Mouse (Mus musculus) hindbrain, embryonic 16.5 days (tissue): ENCODE results near the gene Agtrap. TPM values are rescaled to one million over a fixed set of nuclear protein-coding genes. Genes with fewer than 3 reads are reported as not detected.
A peak's percentile ranks its signal among the peaks of the same experiment; 100 is the strongest.

ENCODE experiments used
- ATAC-seq: fragments of 200-750 bp; cut with Nextera tagmentation; 2 replicates; pipeline ENCODE4 v1.8.0; 2017; ENCODE audit warnings: moderate TSS enrichment, moderate library complexity
- H3K27ac ChIP-seq: fragments of 300-500 bp; sonication (generic); 2 replicates; pipeline ENCODE4 v1.5.1; 2014; ENCODE audit warnings: low read depth, mild to moderate bottlenecking, control low read depth, low read length, moderate library complexity
- H3K27me3 ChIP-seq: fragments of 300-500 bp; sonication (generic); replicated peaks from 2 replicates; pipeline ENCODE4 v1.6.1; 2014; ENCODE audit warnings: low read length; ENCODE audit not compliant: control insufficient read depth, insufficient read depth
- H3K36me3 ChIP-seq: fragments of 300-500 bp; sonication (generic); 2 replicates; pipeline ENCODE4 v1.6.1; 2014; ENCODE audit warnings: mild to moderate bottlenecking, low read length, moderate library complexity, mixed read lengths; ENCODE audit not compliant: control insufficient read depth, insufficient read depth
- H3K4me1 ChIP-seq: fragments of 300-500 bp; sonication (generic); 2 replicates; pipeline ENCODE4 v1.6.1; 2014; ENCODE audit warnings: low read depth, low read length; ENCODE audit not compliant: control insufficient read depth, insufficient read depth
- H3K4me2 ChIP-seq: fragments of 300-500 bp; sonication (generic); 2 replicates; pipeline ENCODE4 v1.6.1; 2014; ENCODE audit warnings: mild to moderate bottlenecking, low read length, control low read depth, moderate library complexity
- H3K4me3 ChIP-seq: fragments of 300-500 bp; sonication (generic); 2 replicates; pipeline ENCODE4 v1.5.1; 2014; ENCODE audit warnings: mild to moderate bottlenecking, low read length, control low read depth, moderate library complexity
- H3K9ac ChIP-seq: fragments of 300-500 bp; sonication (generic); 2 replicates; pipeline ENCODE4 v1.6.1; 2014; ENCODE audit warnings: low read depth, mild to moderate bottlenecking, control low read depth, low read length, moderate library complexity
- H3K9me3 ChIP-seq: fragments of 300-500 bp; sonication (generic); 2 replicates; pipeline ENCODE4 v1.6.1; 2014; ENCODE audit warnings: mild to moderate bottlenecking, low read length, moderate library complexity; ENCODE audit not compliant: control insufficient read depth
- WGBS: fragments of 180-500 bp; shearing (Covaris S2); extraction: QIAGEN DNeasy Blood & Tissue Kit; methylation state at CpG from one replicate; pipeline ENCODE4 v1.1.7; 2014; 5-methylcytosine and 5-hydroxymethylcytosine counted together
- polyA plus RNA-seq: library from polyadenylated mRNA; unstranded; fragments of >200 nt; fragmentation: Nextera tagmentation; extraction: Ambion mirVana; gene quantifications from 2 replicates; pipeline ENCODE4 v1.2.1, GENCODE M21; 2015

Agtrap gene
- polyA plus RNA-seq, 1 experiment from 2014 or later, result 7.4 TPM

GRCm38 (mm10) chr4:148082257-148083044 is 5.4 kb downstream of the Agtrap start:
- Histone ChIP-seq H3K9me3 (no peaks in the 10 kb centered on the region), H3K27me3 (no peaks in the 10 kb centered on the region), H3K9ac (no peak overlapping the region), H3K36me3 (no peaks in the 10 kb centered on the region), H3K4me3 (no peak overlapping the region), H3K4me2 (no peak overlapping the region), H3K27ac (no peak overlapping the region), H3K4me1 (peaks cover 5% of the 10 kb centered on the region)
- WGBS, result 55% methylated on average over 12 of the region's 12 CpGs
- no peak for ATAC-seq

GRCm38 (mm10) chr4:148081201-148081600 is 6.6 kb downstream of the Agtrap start:
- 94% methylated on average over 10 of the region's 10 CpGs for WGBS
- Histone ChIP-seq H3K9ac (no peak overlapping the region), H3K27me3 (no peaks in the 10 kb centered on the region), H3K27ac (no peak overlapping the region), H3K4me3 (no peak overlapping the region), H3K4me1 (no peaks in the 10 kb centered on the region), H3K4me2 (no peak overlapping the region), H3K9me3 (no peaks in the 10 kb centered on the region), H3K36me3 (no peaks in the 10 kb centered on the region)
- no peak for ATAC-seq

- Histone ChIP-seq H3K4me2 (no peak overlapping the region), H3K4me3 (no peak overlapping the region), H3K27ac (no peak overlapping the region), H3K36me3 (no peaks in the 10 kb centered on the region), H3K4me1 (no peaks in the 10 kb centered on the region; the same call in 1 of the 2 replicates), H3K27me3 (no peaks in the 10 kb centered on the region), H3K9me3 (no peaks in the 10 kb centered on the region), H3K9ac (no peak overlapping the region)
- no peak for ATAC-seq
- 72% methylated on average over 1 of the region's 1 CpGs for WGBS
Observed at GRCm38 (mm10) chr4:148080597-148080973, 7.2 kb downstream of the Agtrap start.

- Histone ChIP-seq H3K36me3 (no peaks in the 10 kb centered on the region), H3K27ac (no peak overlapping the region), H3K9me3 (no peaks in the 10 kb centered on the region), H3K4me2 (no peak overlapping the region), H3K27me3 (no peaks in the 10 kb centered on the region), H3K9ac (no peak overlapping the region), H3K4me3 (no peak overlapping the region), H3K4me1 (peaks cover 2% of the 10 kb centered on the region; the same call in 1 of the 2 replicates)
- WGBS, result 87% methylated on average over 8 of the region's 8 CpGs
- no peak for ATAC-seq
Observed at GRCm38 (mm10) chr4:148079944-148080596, 7.8 kb downstream of the Agtrap start.

- no peaks in the 10 kb centered on the region for H3K27me3 ChIP-seq
- H3K4me3 ChIP-seq, result no peak overlapping the region
- H3K9me3 ChIP-seq, result no peaks in the 10 kb centered on the region
- no peak overlapping the region for H3K9ac ChIP-seq
- WGBS, result 65% methylated on average over 6 of the region's 6 CpGs
- peaks cover 2% of the 10 kb centered on the region; the same call in 1 of the 2 replicates for H3K4me1 ChIP-seq
- H3K27ac ChIP-seq, result no peak overlapping the region
- no peaks in the 10 kb centered on the region for H3K36me3 ChIP-seq
- no peak for ATAC-seq
- H3K4me2 ChIP-seq, result no peak overlapping the region
Observed at GRCm38 (mm10) chr4:148079212-148079611, 8.6 kb downstream of the Agtrap start.

- WGBS, result 92% methylated on average over 6 of the region's 6 CpGs
- H3K9ac ChIP-seq, result no peak overlapping the region
Observed at GRCm38 (mm10) chr4:148075881-148076280, 11.9 kb downstream of the Agtrap start.

GRCm38 (mm10) chr4:148075259-148075658 is 12.6 kb downstream of the Agtrap start:
- ATAC-seq, result 0 out of 2 replicates have a peak, but pooled peaks have one; percentile 15

More at GRCm38 (mm10) chr4:148075881-148076280, 11.9 kb downstream of the Agtrap start:
- H3K27ac ChIP-seq, result no peak overlapping the region
- H3K4me1 ChIP-seq, result peaks cover 2% of the 10 kb centered on the region; the same call in 1 of the 2 replicates
- no peak for ATAC-seq
- no peak overlapping the region for H3K4me2 ChIP-seq
- H3K27me3 ChIP-seq, result no peaks in the 10 kb centered on the region
- H3K4me3 ChIP-seq, result no peak overlapping the region
- no peaks in the 10 kb centered on the region for H3K9me3 ChIP-seq
- H3K36me3 ChIP-seq, result no peaks in the 10 kb centered on the region

GRCm38 (mm10) chr4:148074521-148075189 is 13.2 kb downstream of the Agtrap start:
- 47% methylated on average over 17 of the region's 17 CpGs for WGBS
- ATAC-seq, result peak; percentile 29; the same call in 1 of the 2 replicates
- H3K4me1 ChIP-seq, result peaks cover 2% of the 10 kb centered on the region; the same call in 1 of the 2 replicates
- H3K9me3 ChIP-seq, result no peaks in the 10 kb centered on the region
- H3K9ac ChIP-seq, result no peak overlapping the region
- peak overlapping the region; percentile 28 for H3K4me3 ChIP-seq
- H3K27me3 ChIP-seq, result no peaks in the 10 kb centered on the region
- peak overlapping the region; percentile 51 for H3K4me2 ChIP-seq
- no peaks in the 10 kb centered on the region for H3K36me3 ChIP-seq
- peak overlapping the region; percentile 24; the same call in 1 of the 2 replicates for H3K27ac ChIP-seq

More at GRCm38 (mm10) chr4:148075259-148075658, 12.6 kb downstream of the Agtrap start:
- Histone ChIP-seq H3K27me3 (no peaks in the 10 kb centered on the region), H3K27ac (no peak overlapping the region), H3K4me1 (peaks cover 2% of the 10 kb centered on the region; the same call in 1 of the 2 replicates), H3K36me3 (no peaks in the 10 kb centered on the region), H3K4me3 (peak overlapping the region; percentile 28), H3K4me2 (peak overlapping the region; percentile 51), H3K9me3 (no peaks in the 10 kb centered on the region), H3K9ac (no peak overlapping the region)
- WGBS, result 45% methylated on average over 21 of the region's 21 CpGs

- Histone ChIP-seq H3K9ac (no peak overlapping the region), H3K4me3 (no peak overlapping the region)
- WGBS, result 57% methylated on average over 5 of the region's 5 CpGs
Observed at GRCm38 (mm10) chr4:148071508-148071907, 16.3 kb downstream of the Agtrap start.

More at GRCm38 (mm10) chr4:148071508-148071907, 16.3 kb downstream of the Agtrap start:
- Histone ChIP-seq H3K27me3 (no peaks in the 10 kb centered on the region), H3K36me3 (no peaks in the 10 kb centered on the region), H3K9me3 (no peaks in the 10 kb centered on the region), H3K27ac (no peak overlapping the region), H3K4me1 (peaks cover 2% of the 10 kb centered on the region; the same call in 1 of the 2 replicates), H3K4me2 (no peak overlapping the region)
- no peak for ATAC-seq
